Comparison of ENCODE assay signal across 26 mouse cellular contexts in genomic region chr3:25412003-25412402, GRCm38 (mm10).
"Had no signal": no experiment of that assay in that cellular context is flagged by ENCODE, and none has a peak within 500 bp of the region (broad histone marks: within the 10 kb centered on the region; RNA-seq: fewer than 3 reads in every experiment).

No protein-coding gene starts in this region.

- H3K27me3 ChIP-seq: embryonic facial prominence, embryonic 12.5 days; embryonic facial prominence, embryonic 13.5 days; embryonic facial prominence, embryonic 15.5 days; forebrain, embryonic 13.5 days; forebrain, embryonic 15.5 days had no signal

- H3K4me1 ChIP-seq: embryonic facial prominence, embryonic 10.5 days; embryonic facial prominence, embryonic 12.5 days; embryonic facial prominence, embryonic 13.5 days; embryonic facial prominence, embryonic 15.5 days; forebrain, embryonic 10.5 days; forebrain, embryonic 13.5 days; forebrain, embryonic 15.5 days; heart, embryonic 10.5 days had no signal

- ATAC-seq: forebrain, embryonic 13.5 days; forebrain, embryonic 14.5 days; forebrain, embryonic 15.5 days; forebrain, embryonic 16.5 days; forebrain, postnatal 0 days had no signal

- H3K9me3 ChIP-seq: embryonic facial prominence, embryonic 10.5 days; embryonic facial prominence, embryonic 12.5 days; embryonic facial prominence, embryonic 13.5 days; embryonic facial prominence, embryonic 15.5 days; forebrain, embryonic 10.5 days; forebrain, embryonic 13.5 days; forebrain, embryonic 15.5 days; heart, embryonic 10.5 days had no signal

- H3K4me3 ChIP-seq: embryonic facial prominence, embryonic 10.5 days; embryonic facial prominence, embryonic 12.5 days; embryonic facial prominence, embryonic 13.5 days; embryonic facial prominence, embryonic 15.5 days; erythroblast, embryonic 14.5 days; forebrain, embryonic 10.5 days; forebrain, embryonic 13.5 days; forebrain, embryonic 15.5 days; gastrocnemius, adult 2 months; heart, adult 2 months; heart, embryonic 10.5 days had no signal

- H3K9ac ChIP-seq: embryonic facial prominence, embryonic 12.5 days; embryonic facial prominence, embryonic 13.5 days; embryonic facial prominence, embryonic 15.5 days; forebrain, embryonic 13.5 days; forebrain, embryonic 15.5 days; forebrain, postnatal 0 days had no signal

- H3K4me2 ChIP-seq: embryonic facial prominence, embryonic 12.5 days; embryonic facial prominence, embryonic 13.5 days; embryonic facial prominence, embryonic 15.5 days; forebrain, embryonic 13.5 days; forebrain, embryonic 15.5 days had no signal

- H3K27ac ChIP-seq: embryonic facial prominence, embryonic 10.5 days; embryonic facial prominence, embryonic 12.5 days; embryonic facial prominence, embryonic 13.5 days; embryonic facial prominence, embryonic 15.5 days; forebrain, embryonic 10.5 days; forebrain, embryonic 13.5 days; forebrain, embryonic 15.5 days; gastrocnemius, adult 2 months; heart, adult 2 months; heart, embryonic 10.5 days had no signal

- H3K36me3 ChIP-seq: embryonic facial prominence, embryonic 10.5 days; embryonic facial prominence, embryonic 12.5 days; embryonic facial prominence, embryonic 13.5 days; embryonic facial prominence, embryonic 15.5 days; forebrain, embryonic 10.5 days; forebrain, embryonic 15.5 days; heart, embryonic 10.5 days had no signal

- DNase-seq: cerebellum, adult 9-10 months; cerebellum, adult 9-11 months; cerebellum, postnatal 10 days; cerebellum, postnatal 14 days; cerebellum, postnatal 25 days; cerebellum, postnatal 36 days; embryo, embryonic 11 days; forebrain, postnatal 0 days; gastrocnemius, adult 2 months; gastrocnemius, postnatal 10 days; gastrocnemius, postnatal 14 days; gastrocnemius, postnatal 25 days; gastrocnemius, postnatal 36 days; heart, adult 18-20 months; heart, adult 2 months had no signal
